Mouse (Mus musculus) intestine, embryonic 16.5 days (tissue): ENCODE data around the gene Tgif1. TPM values are rescaled to one million over a fixed set of nuclear protein-coding genes. Genes with fewer than 3 reads are reported as not detected.

Experiments
- ATAC-seq: fragments of 200-750 bp; cut with Nextera tagmentation; 2 replicates; pipeline ENCODE4 v1.8.0; 2017; ENCODE audit warnings: moderate TSS enrichment, moderate library complexity
- H3K27ac ChIP-seq: fragments of 300-500 bp; sonication (generic); 2 replicates; pipeline ENCODE4 v1.5.1; 2014; ENCODE audit warnings: mild to moderate bottlenecking, low read length
- H3K27me3 ChIP-seq: fragments of 300-500 bp; sonication (generic); replicated peaks from 2 replicates; pipeline ENCODE4 v1.6.1; 2014; ENCODE audit warnings: low read length, control low read depth, mixed read lengths; ENCODE audit not compliant: control insufficient read depth, insufficient read depth
- H3K36me3 ChIP-seq: fragments of 300-500 bp; sonication (generic); 2 replicates; pipeline ENCODE4 v1.6.1; 2014; ENCODE audit warnings: low read length, control low read depth; ENCODE audit not compliant: control insufficient read depth, insufficient read depth
- H3K4me1 ChIP-seq: fragments of 300-500 bp; sonication (generic); 2 replicates; pipeline ENCODE4 v1.6.1; 2014; ENCODE audit warnings: low read length, control low read depth, mixed read lengths; ENCODE audit not compliant: control insufficient read depth, insufficient read depth
- H3K4me2 ChIP-seq: fragments of 300-500 bp; sonication (generic); 2 replicates; pipeline ENCODE4 v1.6.1; 2014; ENCODE audit warnings: low read depth, low read length, control low read depth
- H3K4me3 ChIP-seq: fragments of 300-500 bp; sonication (generic); 2 replicates; pipeline ENCODE4 v1.5.1; 2014; ENCODE audit warnings: mild to moderate bottlenecking, low read length
- H3K9ac ChIP-seq: fragments of 300-500 bp; sonication (generic); 2 replicates; pipeline ENCODE4 v1.6.1; 2014; ENCODE audit warnings: low read depth, low read length
- H3K9me3 ChIP-seq: fragments of 300-500 bp; sonication (generic); 2 replicates; pipeline ENCODE4 v1.6.1; 2016; ENCODE audit warnings: low read length, control low read depth; ENCODE audit not compliant: control insufficient read depth
- WGBS: fragments of 180-500 bp; shearing (Covaris S2); extraction: QIAGEN DNeasy Blood & Tissue Kit; methylation state at CpG from one replicate; pipeline ENCODE4 v1.1.7; 2014; 5-methylcytosine and 5-hydroxymethylcytosine counted together
- polyA plus RNA-seq: library from polyadenylated mRNA; unstranded; fragments of >200 nt; fragmentation: Nextera tagmentation; extraction: Ambion mirVana; gene quantifications from 2 replicates; pipeline ENCODE4 v1.2.1, GENCODE M21; 2015

The Tgif1 gene
- polyA plus RNA-seq: 43.0 and 43.5 TPM in 2 replicates

DNA sequence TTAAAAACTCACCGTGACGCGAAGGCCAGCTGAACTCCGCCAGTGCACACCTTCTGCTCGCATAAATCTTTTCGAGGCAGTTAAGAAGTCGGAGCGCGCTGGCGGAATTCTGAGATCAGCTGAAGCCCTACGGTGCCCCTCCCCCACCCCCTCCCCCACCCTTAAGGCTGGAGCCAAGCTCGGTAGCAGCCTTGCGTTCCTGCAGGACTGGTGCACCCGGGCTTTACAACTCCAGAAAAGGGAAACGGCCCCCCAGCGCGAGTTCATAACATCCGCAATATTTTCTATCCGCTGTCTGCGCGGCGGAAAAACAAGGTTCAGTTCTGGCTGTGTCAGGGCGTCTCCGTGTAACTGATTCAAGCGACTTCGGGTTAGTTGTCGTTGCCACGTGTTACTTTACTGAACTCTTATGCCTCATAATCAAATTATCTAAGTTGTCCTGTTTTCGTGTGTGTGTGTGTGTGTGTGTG is at the start of gene Tgif1:
Tgif1 (minus strand) TSS at position 111 of the 470 bp plus-strand sequence.
- peak within 1 kb of the TSS; percentile 91 for H3K9ac ChIP-seq
- peak within 1 kb of the TSS; percentile 97 for H3K4me2 ChIP-seq
- peak within 1 kb of the TSS; percentile 72 for H3K4me3 ChIP-seq
- ATAC-seq: peak; percentile 15; the same call in 1 of the 2 replicates
- under 1% methylated on average over 29 of the region's 29 CpGs for WGBS
- H3K27ac ChIP-seq: peak within 1 kb of the TSS; percentile 99
- no peaks in the 10 kb centered on the region for H3K27me3 ChIP-seq
- peaks cover 7% of the 10 kb centered on the region; the same call in 1 of the 2 replicates for H3K4me1 ChIP-seq
- no peaks in the 10 kb centered on the region for H3K36me3 ChIP-seq
- H3K9me3 ChIP-seq: no peaks in the 10 kb centered on the region

DNA sequence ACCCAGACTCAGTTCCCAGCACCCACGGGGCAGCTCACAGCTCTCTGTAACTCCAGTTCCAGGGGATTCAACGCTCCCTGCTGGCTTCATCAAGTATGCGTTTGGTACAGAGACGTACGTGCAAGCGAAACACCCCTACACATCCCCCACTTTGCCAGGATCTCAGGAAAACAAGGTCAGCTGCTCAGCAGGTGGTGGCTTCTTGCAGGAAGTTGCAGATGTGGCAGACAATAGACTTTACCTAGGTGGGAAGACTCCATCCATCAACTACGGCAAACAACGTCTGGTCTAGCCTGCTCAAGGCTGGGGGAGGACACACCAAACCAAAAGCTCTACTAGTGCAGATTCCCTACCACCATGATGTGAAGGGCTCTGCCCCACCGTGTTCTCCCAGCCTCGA is 47.3 kb upstream of the Tgif1 start:
- no peaks in the 10 kb centered on the region for H3K4me1 ChIP-seq
- no peaks in the 10 kb centered on the region for H3K27me3 ChIP-seq
- no peak overlapping the region for H3K27ac ChIP-seq
- H3K9me3 ChIP-seq: no peaks in the 10 kb centered on the region
- ATAC-seq: no peak
- H3K9ac ChIP-seq: no peak overlapping the region
- H3K4me2 ChIP-seq: no peak overlapping the region
- no peaks in the 10 kb centered on the region for H3K36me3 ChIP-seq
- 74% methylated on average over 10 of the region's 10 CpGs for WGBS
- no peak overlapping the region for H3K4me3 ChIP-seq

DNA sequence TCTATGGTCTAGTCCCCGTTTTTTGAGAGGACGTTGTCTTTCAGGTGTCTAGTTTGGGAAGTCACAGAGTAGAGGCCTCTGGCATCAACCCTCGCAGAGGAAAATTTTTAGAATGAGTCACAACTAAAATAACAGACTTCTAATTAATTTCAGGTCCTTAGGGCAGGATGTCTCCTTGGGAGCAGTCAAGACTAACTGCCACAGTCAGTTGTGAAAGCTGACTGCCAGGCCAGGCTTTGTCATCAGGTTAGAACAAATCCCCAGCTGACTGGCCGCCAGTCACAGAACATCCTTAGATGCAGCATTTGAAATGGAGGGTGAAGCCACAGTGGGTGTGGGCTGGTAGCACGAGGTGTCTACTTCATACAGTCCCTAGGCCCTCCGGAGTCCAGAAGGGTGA is 46.3 kb upstream of the Tgif1 start:
- H3K36me3 ChIP-seq: no peaks in the 10 kb centered on the region
- H3K9ac ChIP-seq: no peak overlapping the region
- no peak for ATAC-seq
- H3K4me3 ChIP-seq: no peak overlapping the region
- no peaks in the 10 kb centered on the region for H3K9me3 ChIP-seq
- no peaks in the 10 kb centered on the region for H3K4me1 ChIP-seq
- no peaks in the 10 kb centered on the region for H3K27me3 ChIP-seq
- no peak overlapping the region for H3K27ac ChIP-seq
- 88% methylated on average over 6 of the region's 6 CpGs for WGBS
- no peak overlapping the region for H3K4me2 ChIP-seq

DNA sequence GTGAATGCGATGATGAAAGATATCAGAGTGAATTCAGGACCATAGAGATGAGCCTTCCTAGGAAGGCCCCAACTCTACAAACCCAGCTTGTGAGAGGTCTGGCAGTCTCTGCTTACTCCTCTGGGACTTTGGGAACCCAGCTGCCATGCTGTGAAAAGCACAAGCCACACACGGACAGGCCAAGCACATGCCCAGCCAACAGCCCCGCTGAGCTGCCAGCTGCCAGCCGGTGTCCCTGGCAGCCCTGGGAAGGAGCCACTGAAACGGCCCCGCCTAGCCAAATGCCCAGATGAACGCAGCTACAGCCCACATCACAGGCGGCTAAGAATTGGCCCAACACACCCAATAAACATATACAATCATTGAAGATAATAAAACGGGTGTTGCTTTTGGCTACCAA is 41.5 kb upstream of the Tgif1 start:
- 79% methylated on average over 9 of the region's 9 CpGs for WGBS
- no peak overlapping the region for H3K27ac ChIP-seq
- no peak overlapping the region for H3K4me2 ChIP-seq
- no peak overlapping the region for H3K4me3 ChIP-seq
- peaks cover 3% of the 10 kb centered on the region; the same call in 1 of the 2 replicates for H3K4me1 ChIP-seq
- H3K27me3 ChIP-seq: no peaks in the 10 kb centered on the region
- no peak overlapping the region for H3K9ac ChIP-seq
- H3K9me3 ChIP-seq: no peaks in the 10 kb centered on the region
- no peak for ATAC-seq
- no peaks in the 10 kb centered on the region for H3K36me3 ChIP-seq

DNA sequence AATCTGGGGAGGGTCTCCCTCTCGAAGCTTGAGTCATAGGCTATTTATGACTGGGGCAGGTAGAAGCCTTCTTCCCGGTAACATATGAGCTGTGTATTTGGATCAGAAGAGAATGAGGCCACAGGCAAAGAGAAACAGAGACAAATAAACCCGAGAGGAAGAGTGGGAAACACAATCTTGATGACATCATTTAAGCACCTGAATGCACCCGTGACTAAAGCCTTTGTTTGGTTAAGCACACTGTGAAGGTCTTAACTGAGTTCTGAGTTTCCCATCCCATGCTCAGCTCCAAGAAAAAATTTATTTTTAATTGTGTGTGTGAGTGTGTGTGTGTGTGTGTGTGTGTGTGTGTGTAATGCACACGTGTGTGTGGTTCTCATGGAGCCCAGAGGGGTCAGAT is 39.8 kb upstream of the Tgif1 start:
- Histone ChIP-seq H3K4me1 (peaks cover 3% of the 10 kb centered on the region; the same call in 1 of the 2 replicates), H3K4me3 (no peak overlapping the region), H3K9me3 (no peaks in the 10 kb centered on the region), H3K36me3 (no peaks in the 10 kb centered on the region), H3K27ac (no peak overlapping the region), H3K9ac (no peak overlapping the region), H3K27me3 (no peaks in the 10 kb centered on the region), H3K4me2 (no peak overlapping the region)
- ATAC-seq: no peak
- whole genome bisulfite sequencing: 60% methylated on average over 5 of the region's 5 CpGs

DNA sequence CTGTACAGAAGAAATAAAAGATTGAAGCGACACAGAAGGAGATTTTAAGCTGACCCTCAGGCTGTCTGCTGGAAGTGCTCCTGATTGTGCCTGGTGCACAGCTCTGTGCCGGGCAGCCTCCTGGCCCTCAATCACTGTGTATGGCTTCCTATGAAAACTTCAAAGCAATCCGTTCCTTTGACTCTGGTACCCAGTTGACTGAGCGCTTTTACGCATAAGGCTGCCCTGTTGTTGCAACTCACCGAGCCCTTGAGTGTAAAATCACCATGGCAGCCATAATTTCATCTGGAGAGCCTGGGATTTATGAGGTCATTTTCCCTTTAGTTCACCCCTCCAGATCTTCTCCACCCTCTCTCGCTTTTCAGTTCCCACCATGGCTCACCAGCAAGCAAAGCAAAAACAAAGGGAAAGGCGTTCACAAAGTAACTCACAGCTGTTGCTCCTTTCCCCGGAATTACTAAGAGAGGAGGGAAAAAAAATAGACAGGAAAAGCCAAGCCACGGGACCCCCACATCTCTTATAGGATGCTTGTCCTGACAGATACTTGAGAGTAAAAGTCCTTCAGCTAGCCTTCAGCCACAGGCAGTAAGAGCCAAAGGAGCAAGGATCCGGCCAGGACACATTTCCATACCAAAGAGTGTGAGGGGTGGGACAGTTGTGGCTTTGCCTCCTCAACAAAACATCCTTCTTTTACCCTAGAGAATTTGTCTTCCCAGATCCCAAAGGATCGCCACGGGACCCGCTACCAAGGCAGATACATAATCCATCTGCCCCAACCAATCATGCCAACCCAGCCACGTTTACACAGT is 39.1 kb upstream of the Tgif1 start:
- no peak for ATAC-seq
- H3K4me2 ChIP-seq: no peak overlapping the region
- no peak overlapping the region for H3K9ac ChIP-seq
- no peaks in the 10 kb centered on the region for H3K27me3 ChIP-seq
- no peaks in the 10 kb centered on the region for H3K36me3 ChIP-seq
- WGBS: 45% methylated on average over 15 of the region's 15 CpGs
- no peak overlapping the region for H3K27ac ChIP-seq
- H3K9me3 ChIP-seq: no peaks in the 10 kb centered on the region
- H3K4me1 ChIP-seq: peaks cover 3% of the 10 kb centered on the region; the same call in 1 of the 2 replicates
- H3K4me3 ChIP-seq: no peak overlapping the region

DNA sequence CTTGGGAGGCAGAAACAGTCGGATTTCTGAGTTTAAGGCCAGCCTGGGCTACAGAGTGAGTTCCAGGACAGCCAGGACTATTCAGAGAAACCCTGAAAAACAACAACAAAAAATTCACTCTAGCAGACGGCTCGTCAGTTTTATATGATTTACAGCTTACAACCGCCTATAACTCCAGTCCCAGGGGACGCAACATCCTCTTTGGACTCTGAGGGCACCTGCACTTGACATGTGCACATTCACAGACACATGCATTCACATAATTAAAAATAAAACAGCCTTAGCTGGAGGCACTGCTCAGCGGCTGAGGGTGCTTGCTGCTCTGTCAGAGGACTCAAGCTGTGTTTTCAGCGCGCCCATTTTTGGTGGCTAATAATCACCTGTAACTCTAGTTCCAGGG is 37.2 kb upstream of the Tgif1 start:
- H3K9me3 ChIP-seq: no peaks in the 10 kb centered on the region
- peaks cover 3% of the 10 kb centered on the region; the same call in 1 of the 2 replicates for H3K4me1 ChIP-seq
- 82% methylated on average over 8 of the region's 8 CpGs for WGBS
- H3K4me2 ChIP-seq: no peak overlapping the region
- H3K27me3 ChIP-seq: no peaks in the 10 kb centered on the region
- no peak overlapping the region for H3K9ac ChIP-seq
- H3K27ac ChIP-seq: no peak overlapping the region
- no peak overlapping the region for H3K4me3 ChIP-seq
- no peak for ATAC-seq
- no peaks in the 10 kb centered on the region for H3K36me3 ChIP-seq

DNA sequence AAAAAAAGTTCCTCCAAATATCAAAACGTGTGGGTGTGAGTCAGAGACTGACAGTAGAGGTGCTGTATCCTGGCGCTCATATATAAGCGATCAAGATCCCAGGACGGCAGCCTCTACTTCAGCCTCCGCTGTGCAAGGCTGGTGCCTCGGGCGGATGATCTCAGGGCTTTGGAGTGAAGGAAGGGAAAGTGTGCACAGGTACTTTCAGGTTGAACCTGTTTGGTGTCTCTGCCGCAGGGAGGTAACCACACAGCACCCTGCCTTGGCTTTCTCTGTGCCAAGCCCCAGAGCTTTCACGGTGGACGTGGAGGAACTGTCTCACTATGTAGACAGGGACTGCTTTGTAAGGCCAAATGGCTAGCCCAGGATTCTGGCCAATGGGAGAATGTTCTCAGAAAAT is 35.3 kb upstream of the Tgif1 start:
- ATAC-seq: no peak
- H3K27ac ChIP-seq: no peak overlapping the region
- H3K36me3 ChIP-seq: no peaks in the 10 kb centered on the region
- H3K4me2 ChIP-seq: no peak overlapping the region
- no peaks in the 10 kb centered on the region for H3K27me3 ChIP-seq
- H3K9ac ChIP-seq: no peak overlapping the region
- H3K9me3 ChIP-seq: no peaks in the 10 kb centered on the region
- H3K4me3 ChIP-seq: no peak overlapping the region
- peaks cover 3% of the 10 kb centered on the region; the same call in 1 of the 2 replicates for H3K4me1 ChIP-seq
- 73% methylated on average over 10 of the region's 10 CpGs for WGBS

DNA sequence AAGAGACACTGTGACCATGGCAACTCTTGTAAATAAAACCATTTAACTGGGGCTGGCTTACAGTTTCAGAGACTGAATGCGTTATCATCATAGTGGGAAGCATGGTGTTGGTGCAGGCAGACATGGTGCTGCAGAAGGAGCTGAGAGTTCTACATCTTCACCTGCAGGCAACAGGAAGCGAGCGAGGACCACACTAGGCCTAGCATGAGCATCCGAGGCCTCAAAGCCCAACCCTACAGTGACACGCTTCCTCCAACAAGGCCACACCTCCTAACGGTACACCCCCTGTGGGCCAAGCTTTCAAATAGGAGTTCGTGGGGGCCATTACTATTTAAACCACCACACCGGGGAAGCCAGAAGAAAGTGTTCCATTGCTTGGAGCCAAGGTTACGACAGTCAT is 34.5 kb upstream of the Tgif1 start:
- H3K9ac ChIP-seq: no peak overlapping the region
- H3K36me3 ChIP-seq: no peaks in the 10 kb centered on the region
- 92% methylated on average over 9 of the region's 9 CpGs for WGBS
- H3K9me3 ChIP-seq: no peaks in the 10 kb centered on the region
- ATAC-seq: no peak
- H3K4me2 ChIP-seq: no peak overlapping the region
- no peak overlapping the region for H3K27ac ChIP-seq
- peaks cover 3% of the 10 kb centered on the region; the same call in 1 of the 2 replicates for H3K4me1 ChIP-seq
- no peaks in the 10 kb centered on the region for H3K27me3 ChIP-seq
- no peak overlapping the region for H3K4me3 ChIP-seq
